Mouse (Mus musculus): ENCODE results near the gene Gapdhs.
A peak's percentile ranks its signal among the peaks of the same experiment; 100 is the strongest.
"Not testable (repeated sequence)": the region's sequence is repeated elsewhere in the genome, so short reads cannot be mapped to it uniquely, and the experiment has no call there.

The Gapdhs gene

DNA sequence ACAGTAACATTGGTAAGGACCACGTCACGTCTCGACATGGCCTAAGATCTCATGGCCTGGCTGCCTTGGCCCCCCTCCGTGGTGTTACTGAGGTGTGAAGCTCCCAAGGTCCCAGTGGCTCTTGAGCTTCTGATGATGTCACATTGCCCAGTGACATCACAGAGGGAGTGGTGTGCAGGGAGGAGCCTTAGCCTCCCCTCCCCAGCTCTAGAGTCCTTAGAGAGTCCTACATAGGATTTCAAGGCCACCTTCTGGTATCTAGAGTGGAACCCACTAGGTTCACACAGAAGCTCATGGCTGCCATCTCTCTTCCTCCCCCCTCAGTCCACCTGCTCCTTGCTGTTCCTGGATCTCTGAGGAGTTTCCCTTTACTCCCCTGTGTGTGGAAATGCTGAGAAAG, at the start of gene Gapdhs:
Gapdhs (minus strand) TSS at position 65 of the 400 bp plus-strand sequence.
- not testable (repeated sequence) for DNase-seq (ENCODE audit: low spot score in 2 of 2)

GRCm38 (mm10) chr7:30791921-30792320, 48.4 kb upstream of the Gapdhs start:
- no peak for DNase-seq (ENCODE audit: low spot score in 2 of 2)

DNA sequence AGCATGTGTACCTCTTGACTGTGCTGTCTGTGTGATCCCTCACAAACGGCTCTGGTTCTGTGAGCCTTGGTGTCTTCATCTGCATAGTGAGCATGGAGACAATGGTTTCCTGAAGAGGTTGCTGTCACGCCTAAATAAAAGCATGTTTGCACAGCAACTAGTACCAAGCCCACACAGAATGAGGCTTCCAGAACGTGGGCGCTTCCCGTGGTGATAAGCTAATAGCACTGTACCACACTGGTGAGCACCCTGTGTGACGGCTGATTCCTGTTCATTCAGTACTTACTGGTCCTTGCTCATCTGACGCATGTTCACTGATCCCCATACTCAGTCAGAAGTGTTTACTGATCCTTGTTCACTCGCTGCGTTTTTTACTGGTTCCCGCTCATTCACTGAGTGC, 46.7 kb upstream of the Gapdhs start:
- no peak for DNase-seq (ENCODE audit: low spot score in 2 of 2)

DNA sequence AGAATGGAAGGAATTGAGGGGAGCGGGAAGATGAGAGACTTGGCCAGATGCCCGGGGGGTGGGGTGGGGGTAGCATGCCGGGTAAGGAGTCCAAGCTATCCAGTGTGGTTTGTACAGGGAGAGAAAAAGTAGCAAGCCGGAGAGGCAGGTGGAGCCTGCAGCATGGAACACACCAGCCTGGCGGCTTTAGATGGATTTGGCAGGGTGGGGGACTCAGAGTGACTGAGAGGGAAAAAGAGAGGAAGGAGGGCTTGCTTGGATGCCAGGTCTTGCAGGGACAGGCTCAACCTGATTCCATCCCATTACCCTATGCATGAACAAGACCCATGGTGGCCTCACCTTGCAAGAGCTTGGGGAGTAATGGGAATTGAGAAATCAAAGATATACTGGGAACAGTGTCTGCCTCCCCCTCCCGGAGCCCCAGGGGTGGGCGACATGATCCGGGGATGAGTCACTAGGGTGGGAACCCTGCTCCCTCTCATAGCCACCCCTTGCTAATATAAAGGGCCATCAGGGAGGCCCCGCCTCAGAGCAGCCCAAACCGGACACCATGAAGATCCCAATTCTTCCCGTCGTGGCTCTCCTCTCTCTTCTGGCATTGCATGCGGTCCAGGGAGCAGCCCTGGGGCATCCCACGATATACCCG, 44.0 kb upstream of the Gapdhs start, which contains the start of gene Krtdap:
Krtdap (plus strand) TSS at position 520 of the 646 bp plus-strand sequence.
- DNase-seq (ENCODE audit: low spot score in 2 of 2), result no peak

DNA sequence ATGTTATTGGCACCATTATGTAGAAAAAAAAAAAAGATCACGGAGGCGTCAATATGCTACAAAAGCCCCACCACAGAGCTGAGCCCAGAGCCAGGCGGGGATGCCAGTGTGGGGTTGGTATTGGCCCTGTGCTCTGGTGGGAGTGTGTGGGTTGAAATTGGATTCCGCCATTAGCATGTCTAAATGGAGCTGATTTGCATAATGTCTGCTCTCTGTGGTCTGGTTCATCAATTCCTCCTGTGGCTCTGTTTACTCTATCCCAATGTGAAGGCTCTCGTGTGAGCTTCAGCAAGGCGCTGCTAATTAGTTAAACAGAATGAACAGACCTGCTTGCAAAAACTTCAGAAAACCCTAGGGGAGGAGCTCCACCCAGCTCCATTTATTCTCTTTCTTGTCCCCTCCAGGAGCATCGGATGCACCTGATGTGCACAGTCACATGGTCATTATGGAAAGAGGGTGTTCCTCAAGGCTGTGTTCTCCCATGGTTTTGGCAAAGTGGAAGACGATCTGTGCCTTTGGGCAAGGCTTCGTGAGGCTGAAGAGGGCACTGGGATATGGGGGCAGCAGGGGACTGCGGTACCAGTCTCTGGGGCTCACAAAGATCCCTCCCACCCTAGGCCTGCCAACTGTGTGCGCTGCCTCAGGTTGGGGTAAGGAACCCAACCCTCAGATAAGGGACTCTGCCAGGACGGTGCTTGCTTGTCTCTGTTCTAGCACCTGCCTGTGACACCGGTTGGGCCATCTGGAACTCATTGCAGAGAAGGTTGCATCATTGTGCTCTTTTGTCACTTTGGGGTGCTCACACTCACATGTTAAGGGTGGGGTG, 42.5 kb upstream of the Gapdhs start:
- no peak for DNase-seq (ENCODE audit: low spot score in 2 of 2)

- DNase-seq (ENCODE audit: low spot score in 2 of 2), result no peak
Observed at GRCm38 (mm10) chr7:30785154-30785553, 41.7 kb upstream of the Gapdhs start.

- DNase-seq (ENCODE audit: low spot score in 2 of 2), result no peak
Observed at GRCm38 (mm10) chr7:30782658-30783057, 39.2 kb upstream of the Gapdhs start.

DNA sequence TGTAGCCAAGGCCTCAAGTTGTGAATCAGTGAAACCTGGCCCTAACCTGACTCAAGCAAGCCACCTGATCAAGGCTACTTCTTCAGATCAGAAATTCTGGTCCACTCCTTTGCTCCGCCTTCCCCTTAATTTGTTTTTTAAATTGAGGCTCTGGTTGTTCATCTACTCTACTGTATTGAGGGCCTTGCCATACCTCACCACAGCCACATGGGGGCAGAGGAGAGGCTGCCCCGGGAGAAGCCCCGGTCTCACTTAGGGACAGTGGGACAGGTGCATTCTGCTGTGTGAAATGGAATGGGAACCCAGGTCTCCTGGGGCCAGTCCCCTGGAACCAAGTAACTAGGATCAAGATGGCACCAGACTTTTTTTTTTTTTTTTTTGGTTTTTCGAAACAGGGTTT, 38.3 kb upstream of the Gapdhs start:
- DNase-seq (ENCODE audit: low spot score in 2 of 2), result peak in 1 of 2 experiments; percentile 46

DNA sequence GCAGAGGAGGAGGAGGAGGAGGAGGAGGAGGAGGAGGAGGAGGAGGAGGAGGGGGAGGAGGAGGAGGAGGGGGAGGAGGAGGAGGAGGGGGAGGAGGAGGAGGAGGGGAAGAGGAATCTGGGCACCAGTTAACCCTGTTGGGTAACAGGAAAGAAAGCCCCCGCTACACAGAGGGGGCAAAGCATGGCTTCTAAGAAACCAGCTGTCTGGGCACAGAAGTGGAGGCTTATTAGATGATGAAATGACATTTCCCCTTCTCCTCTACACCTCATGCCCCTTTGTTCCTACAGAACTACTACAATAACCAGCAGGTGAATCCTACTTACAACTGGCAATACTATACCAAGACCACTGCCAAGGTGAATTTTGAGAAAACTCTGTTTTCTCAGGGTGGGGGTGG, 34.4 kb upstream of the Gapdhs start:
- no peak for DNase-seq (ENCODE audit: low spot score in 2 of 2)

GRCm38 (mm10) chr7:30777081-30777579, 33.6 kb upstream of the Gapdhs start:
- DNase-seq (ENCODE audit: low spot score in 2 of 2), result no peak

DNA sequence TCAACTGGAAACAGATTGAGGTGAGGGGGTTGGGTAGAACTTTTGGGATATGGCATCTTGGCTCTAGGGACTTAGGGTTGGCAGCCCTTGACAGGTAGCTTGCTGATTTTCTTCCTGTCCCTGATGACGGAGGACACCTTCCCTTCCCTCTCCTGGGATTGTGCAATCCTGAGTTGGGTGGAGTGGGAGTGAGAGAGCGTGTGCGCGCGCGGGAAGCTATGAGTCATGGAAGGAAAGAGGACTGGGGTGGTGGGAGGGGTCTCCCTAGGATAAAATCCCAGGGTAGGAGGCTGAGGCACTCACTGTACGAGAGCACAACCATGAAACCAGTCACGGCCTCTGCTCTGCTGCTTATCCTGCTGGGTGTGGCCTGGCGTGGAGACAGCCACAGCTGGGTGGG, 32.6 kb upstream of the Gapdhs start:
- no peak for DNase-seq (ENCODE audit: low spot score in 2 of 2)

DNA sequence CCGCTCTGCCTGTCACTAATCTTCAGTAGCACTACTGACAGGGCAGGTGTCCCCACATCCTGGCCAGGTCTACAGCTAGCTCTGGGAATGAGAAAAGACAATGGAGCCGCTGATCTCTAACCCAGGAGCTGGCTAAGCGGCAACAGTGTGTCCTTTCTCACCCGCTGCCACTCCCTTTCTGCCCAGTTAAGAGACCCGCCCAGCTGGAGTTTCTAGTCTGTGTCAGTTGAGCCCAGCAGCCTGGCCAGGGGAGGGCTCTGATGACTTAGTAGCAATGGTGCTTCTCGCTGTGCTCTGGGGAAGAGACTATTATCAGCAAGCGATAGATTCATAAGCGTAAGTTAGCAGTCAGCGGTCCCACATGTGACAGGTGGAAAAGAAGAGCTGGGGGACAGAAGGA, 25.8 kb upstream of the Gapdhs start:
- no peak for DNase-seq (ENCODE audit: low spot score in 2 of 2)

DNA sequence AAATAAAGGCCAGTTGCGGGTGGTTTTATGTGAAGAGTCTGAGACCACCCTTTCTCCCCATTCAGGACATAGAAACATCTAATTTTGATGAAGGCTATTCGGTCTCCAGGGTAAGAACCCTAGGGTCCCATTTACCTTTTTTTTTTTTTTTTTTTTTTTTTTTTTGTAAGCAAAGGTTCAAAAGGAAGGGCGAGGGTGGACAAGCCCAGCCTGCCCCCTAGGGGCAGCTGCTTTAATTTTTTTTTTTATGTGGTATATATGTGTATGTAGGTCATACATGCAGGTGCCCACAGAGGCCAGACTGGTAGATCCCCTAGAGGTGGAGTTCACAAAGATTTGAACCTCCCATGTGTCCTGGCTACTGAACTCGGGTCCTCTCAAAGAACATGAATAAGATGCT, 22.9 kb upstream of the Gapdhs start:
- DNase-seq (ENCODE audit: low spot score in 2 of 2), result no peak

- no peak for DNase-seq (ENCODE audit: low spot score in 2 of 2)
Observed at GRCm38 (mm10) chr7:30765173-30765572, 21.7 kb upstream of the Gapdhs start.

- no peak for DNase-seq (ENCODE audit: low spot score in 2 of 2)
Observed at GRCm38 (mm10) chr7:30763456-30763855, 20.0 kb upstream of the Gapdhs start, which contains the start of gene Dmkn. Gene Dmkn, plus strand, starts transcription at chr7:30763756.

- no peak for DNase-seq (ENCODE audit: low spot score in 2 of 2)
Observed at GRCm38 (mm10) chr7:30761769-30762352, 18.4 kb upstream of the Gapdhs start.

- peak in 1 of 2 experiments; percentile 57 for DNase-seq (ENCODE audit: low spot score in 2 of 2)
Observed at GRCm38 (mm10) chr7:30758853-30759252, 15.4 kb upstream of the Gapdhs start.

- DNase-seq (ENCODE audit: low spot score in 2 of 2), result no peak
Observed at GRCm38 (mm10) chr7:30757001-30757400, 13.5 kb upstream of the Gapdhs start.

GRCm38 (mm10) chr7:30751086-30751669, 7.7 kb upstream of the Gapdhs start, which contains the start of gene Sbsn:
Gene Sbsn, plus strand, starts transcription at chr7:30751471.
- DNase-seq (ENCODE audit: low spot score in 2 of 2), result no peak

- DNase-seq (ENCODE audit: low spot score in 2 of 2), result no peak
Observed at GRCm38 (mm10) chr7:30749824-30750606, 6.5 kb upstream of the Gapdhs start.

- no peak for DNase-seq (ENCODE audit: low spot score in 2 of 2)
Observed at GRCm38 (mm10) chr7:30747525-30748204, 4.2 kb upstream of the Gapdhs start.
